Mouse (Mus musculus) splenic B cell, adult 2 months (primary cell): ENCODE data around the gene Alkbh7.

Source experiments
- DNase-seq: peaks from one replicate; pipeline ENCODE4 v3.0.0-alpha.2; 2011; ENCODE audit warnings: low read depth, low spot score
- H3K27me3 ChIP-seq: 2 replicates; pipeline ENCODE4 v1.6.1; 2012; ENCODE audit warnings: mild to moderate bottlenecking, low read length, moderate library complexity, mixed read lengths; ENCODE audit not compliant: control insufficient read depth, poor library complexity, insufficient read depth, severe bottlenecking
- H3K36me3 ChIP-seq: 2 replicates; pipeline ENCODE4 v1.6.1; 2012; ENCODE audit warnings: mild to moderate bottlenecking, low read length, moderate library complexity, mixed read lengths; ENCODE audit not compliant: control insufficient read depth, poor library complexity, insufficient read depth, severe bottlenecking

Alkbh7 gene

GRCm38 (mm10) chr17:56976531-56977390 is 20.4 kb upstream of the Alkbh7 start:
- no peak for DNase-seq
- H3K27me3 ChIP-seq = no peaks in the 10 kb centered on the region

GRCm38 (mm10) chr17:56979524-56979923 is 17.6 kb upstream of the Alkbh7 start:
- DNase-seq = no peak
- H3K36me3 ChIP-seq = no peaks in the 10 kb centered on the region
- no peaks in the 10 kb centered on the region for H3K27me3 ChIP-seq

More at GRCm38 (mm10) chr17:56976531-56977390, 20.4 kb upstream of the Alkbh7 start:
- H3K36me3 ChIP-seq = no peaks in the 10 kb centered on the region

- Histone ChIP-seq H3K27me3 (no peaks in the 10 kb centered on the region), H3K36me3 (no peaks in the 10 kb centered on the region)
- DNase-seq = no peak
Observed at GRCm38 (mm10) chr17:56981049-56981448, 16.1 kb upstream of the Alkbh7 start.

- no peak for DNase-seq
Observed at GRCm38 (mm10) chr17:56982013-56982412, 15.1 kb upstream of the Alkbh7 start, which contains the start of gene Acer1. Acer1 (minus strand) TSS chr17:56982126.

GRCm38 (mm10) chr17:56984886-56985285 is 12.3 kb upstream of the Alkbh7 start:
- H3K27me3 ChIP-seq = no peaks in the 10 kb centered on the region
- H3K36me3 ChIP-seq = no peaks in the 10 kb centered on the region
- no peak for DNase-seq

More at GRCm38 (mm10) chr17:56982013-56982412, 15.1 kb upstream of the Alkbh7 start, which contains the start of gene Acer1:
- Histone ChIP-seq H3K36me3 (no peaks in the 10 kb centered on the region), H3K27me3 (no peaks in the 10 kb centered on the region)

- DNase-seq = no peak
- Histone ChIP-seq H3K36me3 (no peaks in the 10 kb centered on the region), H3K27me3 (no peaks in the 10 kb centered on the region)
Observed at GRCm38 (mm10) chr17:56985656-56986055, 11.5 kb upstream of the Alkbh7 start.

- DNase-seq = no peak
- no peaks in the 10 kb centered on the region for H3K36me3 ChIP-seq
- no peaks in the 10 kb centered on the region for H3K27me3 ChIP-seq
Observed at GRCm38 (mm10) chr17:56986105-56986805, 10.9 kb upstream of the Alkbh7 start.

GRCm38 (mm10) chr17:56988441-56988840 is 8.7 kb upstream of the Alkbh7 start:
- no peak for DNase-seq
- Histone ChIP-seq H3K36me3 (no peaks in the 10 kb centered on the region; the same call in 1 of the 2 replicates), H3K27me3 (no peaks in the 10 kb centered on the region)

- no peaks in the 10 kb centered on the region for H3K27me3 ChIP-seq
- no peaks in the 10 kb centered on the region; the same call in 1 of the 2 replicates for H3K36me3 ChIP-seq
- no peak for DNase-seq
Observed at GRCm38 (mm10) chr17:56988921-56989430, 8.2 kb upstream of the Alkbh7 start.

- H3K27me3 ChIP-seq = no peaks in the 10 kb centered on the region
- no peaks in the 10 kb centered on the region; the same call in 1 of the 2 replicates for H3K36me3 ChIP-seq
- DNase-seq = peak; percentile 27
Observed at GRCm38 (mm10) chr17:56989467-56990114, 7.5 kb upstream of the Alkbh7 start.

GRCm38 (mm10) chr17:56990115-56990746 is 6.9 kb upstream of the Alkbh7 start, which contains the start of gene Clpp:
Clpp (plus strand) TSS chr17:56990305.
- no peaks in the 10 kb centered on the region for H3K27me3 ChIP-seq

GRCm38 (mm10) chr17:56990966-56991365 is 6.2 kb upstream of the Alkbh7 start:
- H3K27me3 ChIP-seq = no peaks in the 10 kb centered on the region
- DNase-seq = no peak
- no peaks in the 10 kb centered on the region; the same call in 1 of the 2 replicates for H3K36me3 ChIP-seq

More at GRCm38 (mm10) chr17:56990115-56990746, 6.9 kb upstream of the Alkbh7 start, which contains the start of gene Clpp:
- DNase-seq = peak; percentile 97
- no peaks in the 10 kb centered on the region; the same call in 1 of the 2 replicates for H3K36me3 ChIP-seq

GRCm38 (mm10) chr17:56995046-56995445 is 2.1 kb upstream of the Alkbh7 start:
- Histone ChIP-seq H3K27me3 (no peaks in the 10 kb centered on the region), H3K36me3 (no peaks in the 10 kb centered on the region; the same call in 1 of the 2 replicates)
- DNase-seq = no peak

- Histone ChIP-seq H3K36me3 (no peaks in the 10 kb centered on the region; the same call in 1 of the 2 replicates), H3K27me3 (no peaks in the 10 kb centered on the region)
- DNase-seq = peak; percentile 31
Observed at GRCm38 (mm10) chr17:56996506-56996905, 633 bp upstream of the Alkbh7 start.
